Mouse (Mus musculus) lung, postnatal 0 days (tissue): ENCODE results near the gene Sox6.

Experiments
- CTCF ChIP-seq: IDR thresholded peaks from 2 replicates; pipeline ENCODE4 v1.5.1; 2016; ENCODE audit warnings: antibody characterized with exemption, mild to moderate bottlenecking
- EP300 ChIP-seq: IDR thresholded peaks from 2 replicates; pipeline ENCODE4 v1.6.1; 2016; ENCODE audit warnings: antibody characterized with exemption, mild to moderate bottlenecking, control low read depth

GRCm38 (mm10) chr7:115974518-115974917 is 64.1 kb downstream of the Sox6 start:
- TF ChIP-seq CTCF (no peak), EP300 (no peak)
